In genomic region chr6:84445093-84445492, GRCm38 (mm10) we compare ENCODE assay signal across 22 mouse cellular contexts.
DNase-seq lines count a peak whose midpoint lies in the region; ATAC-seq and TF ChIP-seq lines count a peak whose summit lies in the region.
"Had no signal": no experiment of that assay in that cellular context is flagged by ENCODE, and none has a peak within 500 bp of the region (broad histone marks: within the 10 kb centered on the region; RNA-seq: fewer than 3 reads in every experiment).

No protein-coding gene starts in this region.

- H3K4me3 ChIP-seq in forebrain, embryonic 16.5 days (replicated peaks; ENCODE audit: low read length): no peak overlapping the region
- H3K4me3 ChIP-seq in forebrain, embryonic 11.5 days (ENCODE audit: low read depth, low read length): no peak overlapping the region
- no peak overlapping the region for H3K4me3 ChIP-seq in MEL (ENCODE audit: control insufficient read depth in 1 of 2, insufficient read depth in 1 of 2, low read depth in 2 of 2, low read length in 2 of 2)
- no peak overlapping the region for H3K4me3 ChIP-seq in kidney, adult 2 months (ENCODE audit: insufficient read depth, low read depth, low read length)
- H3K4me3 ChIP-seq: gastrocnemius, adult 2 months; limb, embryonic 15.5 days; lung, embryonic 15.5 days; myocyte; neural tube, embryonic 13.5 days had no signal

- no peak for DNase-seq in forebrain, embryonic 11.5 days (ENCODE audit: low spot score)
- DNase-seq in left cerebral cortex, postnatal 25 days (ENCODE audit: low spot score in 2 of 2): peak; percentile 21 to 78
- DNase-seq in left cerebral cortex, postnatal 36 days (ENCODE audit: low spot score in 2 of 2): no peak
- peak; percentile 51 for DNase-seq in MEL (ENCODE audit: low read depth, low spot score)
- no peak for DNase-seq in kidney, adult 2 months
- DNase-seq: cerebellum, adult 8-10 months; gastrocnemius, adult 2 months; kidney, postnatal 36 days; layer of hippocampus, postnatal 36 days; lung, postnatal 36 days had no signal

- no peak for TF ChIP-seq POLR2A in MEL (IDR thresholded peaks at IDR 0.05; ENCODE audit: control insufficient read depth in 1 of 2, insufficient read depth in 1 of 2, low read depth in 1 of 2, low read length in 2 of 2, poor library complexity in 1 of 2)
- no peak for TF ChIP-seq POLR2A in kidney, adult 2 months (IDR thresholded peaks at IDR 0.05; ENCODE audit: low read depth, low read length)

- H3K27ac ChIP-seq in forebrain, embryonic 16.5 days (ENCODE audit: low read length): no peak overlapping the region
- H3K27ac ChIP-seq in forebrain, embryonic 11.5 days (ENCODE audit: low read depth, low read length): no peak overlapping the region
- H3K27ac ChIP-seq in MEL (ENCODE audit: control insufficient read depth, low read depth, low read length): no peak overlapping the region
- H3K27ac ChIP-seq in kidney, adult 2 months (ENCODE audit: insufficient read depth, low read depth, low read length): no peak overlapping the region
- H3K27ac ChIP-seq: gastrocnemius, adult 2 months; hindbrain, postnatal 0 days; limb, embryonic 15.5 days; liver, embryonic 14.5 days; lung, embryonic 15.5 days; neural tube, embryonic 13.5 days had no signal

- no peaks in the 10 kb centered on the region for H3K9me3 ChIP-seq in forebrain, embryonic 16.5 days (ENCODE audit: control insufficient read depth, low read length)
- H3K9me3 ChIP-seq in forebrain, embryonic 11.5 days (ENCODE audit: control insufficient read depth, low read length): no peaks in the 10 kb centered on the region; the same call in 1 of the 2 replicates
- no peaks in the 10 kb centered on the region for H3K9me3 ChIP-seq in MEL (replicated peaks; ENCODE audit: insufficient read depth, low read length)
- H3K9me3 ChIP-seq: limb, embryonic 15.5 days; lung, embryonic 15.5 days; neural tube, embryonic 13.5 days had no signal

- intact Hi-C loops in left cerebral cortex, postnatal 25 days (cut with DNase I): loop anchor here (1.0 kb wide), 1 partner anchor 16 kb away; no protein-coding TSS in a partner anchor
- intact Hi-C loops in left cerebral cortex, postnatal 36 days (cut with DNase I): no loop called here

- no peak for TF ChIP-seq CTCF in MEL (IDR thresholded peaks at IDR 0.05 in 2 of 3, conservative IDR thresholded peaks at IDR 0.05 in 1 of 3; ENCODE audit: control insufficient read depth in 1 of 3, insufficient read depth in 1 of 3, low read depth in 2 of 3, low read length in 3 of 3, poor library complexity in 1 of 3, severe bottlenecking in 1 of 3)
- TF ChIP-seq CTCF in kidney, adult 2 months (conservative IDR thresholded peaks at IDR 0.05; ENCODE audit: insufficient read depth, insufficient read length, low read depth, low read length): no peak

- peaks cover 5% of the 10 kb centered on the region; the same call in 1 of the 2 replicates for H3K4me1 ChIP-seq in forebrain, embryonic 16.5 days (replicated peaks; ENCODE audit: control insufficient read depth, insufficient read depth, low read length)
- no peaks in the 10 kb centered on the region for H3K4me1 ChIP-seq in forebrain, embryonic 11.5 days (replicated peaks; ENCODE audit: control insufficient read depth, insufficient read depth, low read length)
- peaks cover 0 to 2% of the 10 kb centered on the region in 2 experiments; a peak in 1 of 4 replicates for H3K4me1 ChIP-seq in MEL (ENCODE audit: control insufficient read depth in 1 of 2, insufficient read depth in 2 of 2, low read length in 2 of 2)
- H3K4me1 ChIP-seq in kidney, adult 2 months (ENCODE audit: control insufficient read depth, insufficient read depth, low read length): no peaks in the 10 kb centered on the region
- H3K4me1 ChIP-seq: lung, embryonic 15.5 days had no signal

- no peak overlapping the region for H3K4me2 ChIP-seq in forebrain, embryonic 16.5 days (ENCODE audit: low read length)
- H3K4me2 ChIP-seq in forebrain, embryonic 11.5 days (ENCODE audit: low read depth, low read length, severe bottlenecking): no peak overlapping the region
- H3K4me2 ChIP-seq: heart, embryonic 11.5 days; limb, embryonic 15.5 days; lung, embryonic 15.5 days; neural tube, embryonic 13.5 days had no signal

- no peak overlapping the region for H3K9ac ChIP-seq in forebrain, embryonic 16.5 days (replicated peaks; ENCODE audit: low read depth, low read length)
- H3K9ac ChIP-seq in forebrain, embryonic 11.5 days (ENCODE audit: low read length): no peak overlapping the region
- H3K9ac ChIP-seq in MEL (ENCODE audit: control insufficient read depth, low read depth, low read length, poor library complexity, severe bottlenecking): no peak overlapping the region
- H3K9ac ChIP-seq: limb, embryonic 15.5 days; liver, embryonic 14.5 days; lung, embryonic 15.5 days; neural tube, embryonic 13.5 days had no signal

- no peaks in the 10 kb centered on the region for H3K36me3 ChIP-seq in forebrain, embryonic 16.5 days (ENCODE audit: control insufficient read depth, insufficient read depth)
- H3K36me3 ChIP-seq in forebrain, embryonic 11.5 days (ENCODE audit: control insufficient read depth, insufficient read depth, low read length): no peaks in the 10 kb centered on the region
- no peaks in the 10 kb centered on the region for H3K36me3 ChIP-seq in MEL (ENCODE audit: control insufficient read depth in 1 of 2, insufficient read depth in 2 of 2, low read length in 2 of 2)
- no peaks in the 10 kb centered on the region for H3K36me3 ChIP-seq in kidney, adult 2 months (ENCODE audit: control insufficient read depth, insufficient read depth, low read length)
- H3K36me3 ChIP-seq: limb, embryonic 15.5 days; lung, embryonic 15.5 days; neural tube, embryonic 13.5 days had no signal

- no peaks in the 10 kb centered on the region for H3K79me2 ChIP-seq in MEL (ENCODE audit: control insufficient read depth, insufficient read depth, low read length, poor library complexity)

- peak in 1 of 2 experiments; percentile 19; a peak in 1 of 4 replicates for TF ChIP-seq EP300 in MEL (IDR thresholded peaks at IDR 0.05; ENCODE audit: low read depth in 1 of 2, low read length in 2 of 2)

- WGBS in forebrain, embryonic 16.5 days: 55% methylated on average over 4 of the region's 4 CpGs
- WGBS in forebrain, embryonic 11.5 days: 67% methylated on average over 4 of the region's 4 CpGs
- 36% methylated on average over 4 of the region's 4 CpGs for WGBS in kidney, adult 2 months

- TF ChIP-seq RAD21 in MEL (IDR thresholded peaks at IDR 0.05; ENCODE audit: low read depth, low read length): no peak

- no peaks in the 10 kb centered on the region for H3K27me3 ChIP-seq in forebrain, embryonic 16.5 days (replicated peaks; ENCODE audit: control insufficient read depth, insufficient read depth, low read length)
- no peaks in the 10 kb centered on the region for H3K27me3 ChIP-seq in forebrain, embryonic 11.5 days (ENCODE audit: control insufficient read depth, insufficient read depth, low read length)
- H3K27me3 ChIP-seq in MEL (ENCODE audit: control insufficient read depth in 1 of 2, insufficient read depth in 2 of 2, low read length in 2 of 2): no peaks in the 10 kb centered on the region
- H3K27me3 ChIP-seq in kidney, adult 2 months (replicated peaks; ENCODE audit: control insufficient read depth, insufficient read depth, low read length): no peaks in the 10 kb centered on the region
- H3K27me3 ChIP-seq: lung, embryonic 15.5 days; neural tube, embryonic 13.5 days had no signal

- peak; percentile 26; the same call in 1 of the 2 replicates for ATAC-seq in forebrain, embryonic 16.5 days
- no peak for ATAC-seq in forebrain, embryonic 11.5 days (replicated peaks; ENCODE audit: low FRiP score)
- peak; percentile 69 for ATAC-seq in common myeloid progenitor, adult 5-6 weeks (replicated peaks; ENCODE audit: low read depth, poor library complexity, severe bottlenecking)
- no peak for ATAC-seq in CD4-positive, CD25-positive, alpha-beta regulatory T cell, adult 4 months
- ATAC-seq: hindbrain, postnatal 0 days; intestine, embryonic 16.5 days; midbrain, embryonic 16.5 days had no signal

TF ChIP-seq in MEL, 35 proteins besides CTCF, POLR2A, EP300 and RAD21:
- TF ChIP-seq GABPA (IDR thresholded peaks at IDR 0.05; ENCODE audit: low read depth, low read length) (no peak), ZNF384 (IDR thresholded peaks at IDR 0.05; ENCODE audit: low read depth, low read length) (peak; percentile 87), MYC (IDR thresholded peaks at IDR 0.05; ENCODE audit: low read depth, low read length) (no peak), MAX (IDR thresholded peaks at IDR 0.05; ENCODE audit: low read length) (no peak), ETS1 (IDR thresholded peaks at IDR 0.05; ENCODE audit: low read depth, low read length) (peak; percentile 25; the same call in 1 of the 2 replicates)

Comparison
In these comparisons a context has a peak if more than half of its experiments do, and no peak if none do; other contexts are left out.
1. ATAC-seq: peak in forebrain, embryonic 16.5 days (single experiment) and common myeloid progenitor, adult 5-6 weeks (single experiment); none in forebrain, embryonic 11.5 days (single experiment) and CD4-positive, CD25-positive, alpha-beta regulatory T cell, adult 4 months (single experiment).
2. DNase-seq: peak in left cerebral cortex, postnatal 25 days (2 of 2) and MEL (single experiment); none in forebrain, embryonic 11.5 days (single experiment), left cerebral cortex, postnatal 36 days (0 of 2) and kidney, adult 2 months (single experiment).